Mouse (Mus musculus): Measurements from ENCODE around the gene Rgs19. TPM values are rescaled to one million over a fixed set of nuclear protein-coding genes. Genes with fewer than 3 reads are reported as not detected.

Gene Rgs19
- 41.0 TPM for polyA plus RNA-seq (2015; fragmentation: Illumina TruSeq; extraction: RNeasy Lipid Tissue Mini Kit (QIAGEN cat#74804); ENCODE audit: low read depth, low replicate concordance)

GRCm38 (mm10) chr2:181693339-181694280, at the start of gene Rgs19:
TSS of gene Rgs19 (minus strand) at chr2:181693977.

GRCm38 (mm10) chr2:181714903-181715326, 21.1 kb upstream of the Rgs19 start, which contains the start of gene Oprl1:
TSS of gene Oprl1 (plus strand) at chr2:181715016.

GRCm38 (mm10) chr2:181698241-181698640, 4.5 kb upstream of the Rgs19 start, which contains the start of gene Lkaaear1:
TSS of gene Lkaaear1 (minus strand) at chr2:181698442.

GRCm38 (mm10) chr2:181679951-181680715, 13.6 kb downstream of the Rgs19 start, which contains the start of gene Tcea2:
TSS of gene Tcea2 (plus strand) at chr2:181680310.

GRCm38 (mm10) chr2:181671326-181671725, 22.5 kb downstream of the Rgs19 start, which contains the start of gene Sox18:
TSS of gene Sox18 (minus strand) at chr2:181671640.

GRCm38 (mm10) chr2:181656734-181657133, 37.0 kb downstream of the Rgs19 start, which contains the start of gene Gm29797:
TSS of gene Gm29797 (plus strand) at chr2:181657034.

Other genes starting within 250 kb of the Rgs19 start
- gene Zbtb46, start 234.6 kb downstream of the Rgs19 start, polyA plus RNA-seq (2015; fragmentation: Illumina TruSeq; extraction: RNeasy Lipid Tissue Mini Kit (QIAGEN cat#74804); ENCODE audit: low read depth, low replicate concordance) = 6.2 TPM
- gene Abhd16b, start 200.8 kb downstream of the Rgs19 start, polyA plus RNA-seq (2015; fragmentation: Illumina TruSeq; extraction: RNeasy Lipid Tissue Mini Kit (QIAGEN cat#74804); ENCODE audit: low read depth, low replicate concordance) = not detected
- gene Tpd52l2, start 196.8 kb downstream of the Rgs19 start, polyA plus RNA-seq (2015; fragmentation: Illumina TruSeq; extraction: RNeasy Lipid Tissue Mini Kit (QIAGEN cat#74804); ENCODE audit: low read depth, low replicate concordance) = 156 TPM
- 172 TPM for gene Dnajc5, start 173.5 kb downstream of the Rgs19 start, polyA plus RNA-seq (2015; fragmentation: Illumina TruSeq; extraction: RNeasy Lipid Tissue Mini Kit (QIAGEN cat#74804); ENCODE audit: low read depth, low replicate concordance)
- gene Uckl1, start 109.1 kb downstream of the Rgs19 start, polyA plus RNA-seq (2015; fragmentation: Illumina TruSeq; extraction: RNeasy Lipid Tissue Mini Kit (QIAGEN cat#74804); ENCODE audit: low read depth, low replicate concordance) = 58.3 TPM
- gene Prpf6, start 102.1 kb downstream of the Rgs19 start, polyA plus RNA-seq (2015; fragmentation: Illumina TruSeq; extraction: RNeasy Lipid Tissue Mini Kit (QIAGEN cat#74804); ENCODE audit: low read depth, low replicate concordance) = 42.7 TPM
- gene Zfp512b, start 101.2 kb downstream of the Rgs19 start, polyA plus RNA-seq (2015; fragmentation: Illumina TruSeq; extraction: RNeasy Lipid Tissue Mini Kit (QIAGEN cat#74804); ENCODE audit: low read depth, low replicate concordance) = 45.3 TPM
- 24.8 TPM for gene Samd10, start 94.8 kb downstream of the Rgs19 start, polyA plus RNA-seq (2015; fragmentation: Illumina TruSeq; extraction: RNeasy Lipid Tissue Mini Kit (QIAGEN cat#74804); ENCODE audit: low read depth, low replicate concordance)
- gene Gm29797, start 36.9 kb downstream of the Rgs19 start, polyA plus RNA-seq (2015; fragmentation: Illumina TruSeq; extraction: RNeasy Lipid Tissue Mini Kit (QIAGEN cat#74804); ENCODE audit: low read depth, low replicate concordance) = not detected
- 7.8 TPM for gene Sox18, start 22.3 kb downstream of the Rgs19 start, polyA plus RNA-seq (2015; fragmentation: Illumina TruSeq; extraction: RNeasy Lipid Tissue Mini Kit (QIAGEN cat#74804); ENCODE audit: low read depth, low replicate concordance)
- gene Tcea2, start 13.7 kb downstream of the Rgs19 start, polyA plus RNA-seq (2015; fragmentation: Illumina TruSeq; extraction: RNeasy Lipid Tissue Mini Kit (QIAGEN cat#74804); ENCODE audit: low read depth, low replicate concordance) = 74.5 TPM
- not detected for gene Lkaaear1, start 4.5 kb upstream of the Rgs19 start, polyA plus RNA-seq (2015; fragmentation: Illumina TruSeq; extraction: RNeasy Lipid Tissue Mini Kit (QIAGEN cat#74804); ENCODE audit: low read depth, low replicate concordance)
- 44.8 TPM for gene Oprl1, start 21.0 kb upstream of the Rgs19 start, polyA plus RNA-seq (2015; fragmentation: Illumina TruSeq; extraction: RNeasy Lipid Tissue Mini Kit (QIAGEN cat#74804); ENCODE audit: low read depth, low replicate concordance)
- gene Myt1, start 69.4 kb upstream of the Rgs19 start, polyA plus RNA-seq (2015; fragmentation: Illumina TruSeq; extraction: RNeasy Lipid Tissue Mini Kit (QIAGEN cat#74804); ENCODE audit: low read depth, low replicate concordance) = 5.8 TPM
- gene Pcmtd2, start 143.9 kb upstream of the Rgs19 start, polyA plus RNA-seq (2015; fragmentation: Illumina TruSeq; extraction: RNeasy Lipid Tissue Mini Kit (QIAGEN cat#74804); ENCODE audit: low read depth, low replicate concordance) = 73.1 TPM
- gene Polr3k, start 170.4 kb upstream of the Rgs19 start, polyA plus RNA-seq (2015; fragmentation: Illumina TruSeq; extraction: RNeasy Lipid Tissue Mini Kit (QIAGEN cat#74804); ENCODE audit: low read depth, low replicate concordance) = 38.7 TPM

Data from brain, adult 10 weeks (tissue).